Mouse (Mus musculus) left cerebral cortex, postnatal 25 days (tissue): ENCODE results near the gene Hspa2. TPM values are rescaled to one million over a fixed set of nuclear protein-coding genes. Genes with fewer than 3 reads are reported as not detected.
"Not testable (repeated sequence)": the region's sequence is repeated elsewhere in the genome, so short reads cannot be mapped to it uniquely, and the experiment has no call there.

Experiments used
- DNase-seq, 2 experiments: peaks; one replicate each; pipeline ENCODE4 v3.0.0; 2022; ENCODE audit warnings: low spot score in 2 of 2, mixed read lengths in 1 of 2
- intact Hi-C: fragments of 180-260 bp; cut with DNase I; formaldehyde crosslinking; loops from one replicate; pipeline ENCODE4 v1.15.1; 2025
- total RNA-seq, 2 experiments: library from RNA; stranded (reverse); gene quantifications; 2 replicates each; pipeline ENCODE4 v1.2.3; 2021

Gene Hspa2
- total RNA-seq, 2 experiments from 2014 or later, result 61.3 to 67.4 TPM

DNA sequence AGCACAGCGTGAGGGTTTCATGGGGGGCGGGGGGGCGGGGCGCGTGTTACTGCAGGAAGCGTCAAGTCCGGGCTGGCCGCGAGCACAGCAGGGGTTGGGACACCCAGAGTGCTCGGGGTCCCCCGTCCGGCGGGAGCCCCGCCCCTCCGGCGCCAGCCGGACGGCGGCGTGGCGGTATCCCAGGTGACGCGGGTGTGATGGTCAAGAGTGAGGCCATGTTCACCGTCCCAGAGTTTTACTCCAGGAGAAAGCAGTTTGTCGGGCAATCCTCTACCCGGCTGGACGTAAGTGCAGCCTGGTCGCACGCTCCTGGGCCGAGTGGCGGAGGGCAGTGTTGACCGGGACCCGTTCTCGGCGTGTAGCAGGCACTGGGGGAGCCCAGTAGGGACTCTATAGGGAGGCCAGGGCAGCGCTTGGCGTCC is 13.5 kb downstream of the Hspa2 start, which contains the start of gene Ppp1r36:
Gene Ppp1r36, plus strand, starts transcription at position 106 of the 422 bp plus-strand sequence.
- DNase-seq, result no peak

DNA sequence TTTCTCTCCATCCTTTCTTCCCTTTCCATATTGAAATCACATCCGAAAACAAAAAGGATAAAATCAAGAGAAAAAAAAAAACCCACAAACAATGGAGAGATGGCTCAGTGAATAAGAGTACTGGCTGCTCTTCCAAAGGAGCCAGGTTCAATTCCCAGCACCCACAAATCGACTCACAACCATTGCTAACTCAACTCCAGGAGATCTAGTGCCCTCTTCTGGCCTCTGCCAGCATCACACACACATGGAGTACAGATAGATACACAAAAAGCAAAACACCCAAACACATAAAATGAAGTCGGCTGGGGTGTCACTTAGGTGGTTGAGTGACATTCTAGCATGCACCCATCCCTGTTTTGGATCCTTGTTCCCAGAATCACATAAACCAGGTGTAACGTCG is 14.4 kb downstream of the Hspa2 start:
- intact Hi-C loops, result no loop called here
- DNase-seq, result no peak

More for the DNA sequence above, 13.5 kb downstream of the Hspa2 start, which contains the start of gene Ppp1r36:
- intact Hi-C loops, result no loop called here

- intact Hi-C loops, result no loop called here
- DNase-seq, result no peak
Measured at GRCm38 (mm10) chr12:76425256-76425655, 21.3 kb downstream of the Hspa2 start.

DNA sequence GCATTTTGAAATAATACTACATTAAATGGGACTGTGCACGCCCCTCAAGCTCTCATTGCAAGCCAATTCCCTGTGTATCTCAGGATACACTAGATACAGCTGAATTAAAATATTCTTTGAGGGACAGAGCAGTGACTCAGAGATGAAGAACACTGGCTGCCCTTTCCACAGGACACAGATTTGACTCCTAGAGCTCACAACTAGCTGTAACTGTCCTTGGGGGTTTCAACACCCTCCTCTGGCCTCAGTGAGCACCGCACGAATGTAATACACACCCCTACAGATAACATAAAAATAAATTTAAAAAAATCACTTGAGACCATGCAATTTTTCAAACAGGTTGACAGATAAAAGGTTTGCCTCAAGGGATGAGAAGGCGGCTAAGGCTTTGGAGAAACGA is 23.6 kb downstream of the Hspa2 start:
- intact Hi-C loops, result no loop called here

GRCm38 (mm10) chr12:76430879-76431406 is 27.0 kb downstream of the Hspa2 start:
- intact Hi-C loops, result no loop called here
- DNase-seq, result peak; percentile 26 to 28

More for the DNA sequence above, 23.6 kb downstream of the Hspa2 start:
- no peak for DNase-seq

GRCm38 (mm10) chr12:76431431-76431830 is 27.5 kb downstream of the Hspa2 start:
- intact Hi-C loops, result no loop called here
- DNase-seq, result no peak

- intact Hi-C loops, result no loop called here
- no peak for DNase-seq
Measured at GRCm38 (mm10) chr12:76434111-76434510, 30.1 kb downstream of the Hspa2 start.

DNA sequence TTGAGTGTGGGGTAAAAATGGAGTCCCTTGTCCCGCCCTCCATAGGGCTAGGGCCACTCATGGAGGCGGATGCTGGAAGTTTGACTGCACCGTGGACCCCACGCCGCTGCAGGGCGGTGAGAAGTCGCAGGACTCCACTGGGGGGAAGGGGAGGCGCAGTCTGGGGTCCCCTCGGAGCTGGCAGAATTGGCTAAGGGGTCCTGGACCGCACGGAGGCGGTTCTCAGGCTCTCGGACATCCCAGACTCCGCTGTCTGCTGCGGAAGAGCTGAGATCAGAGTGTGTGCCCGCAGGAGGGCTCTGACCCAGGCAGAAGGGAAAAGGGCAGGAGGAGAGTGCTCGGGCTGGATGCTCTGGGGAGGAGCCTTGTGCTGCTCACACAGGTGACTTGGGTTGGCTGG is 31.1 kb downstream of the Hspa2 start:
- intact Hi-C loops, result no loop called here
- no peak for DNase-seq

DNA sequence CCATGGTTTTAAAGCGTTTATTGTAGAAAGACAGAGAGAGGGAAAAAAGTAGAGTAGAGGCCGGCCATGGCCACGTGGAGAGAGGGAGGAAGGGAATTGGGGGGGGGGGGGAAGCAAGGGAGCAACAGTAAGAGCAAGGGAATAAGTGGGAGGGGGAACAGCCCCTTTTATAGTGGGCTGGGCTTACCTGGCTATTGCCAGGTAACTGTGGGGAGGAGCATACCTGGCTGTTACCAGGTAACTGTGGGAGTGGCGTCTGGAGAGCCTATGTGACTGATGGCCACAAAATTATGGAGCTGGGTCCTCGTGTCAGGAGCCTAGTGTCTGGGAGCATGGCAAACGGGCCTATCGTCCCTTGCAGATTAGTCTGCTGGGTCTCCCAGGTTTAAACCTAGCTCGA is 31.6 kb downstream of the Hspa2 start:
- intact Hi-C loops, result no loop called here
- DNase-seq, result no peak

DNA sequence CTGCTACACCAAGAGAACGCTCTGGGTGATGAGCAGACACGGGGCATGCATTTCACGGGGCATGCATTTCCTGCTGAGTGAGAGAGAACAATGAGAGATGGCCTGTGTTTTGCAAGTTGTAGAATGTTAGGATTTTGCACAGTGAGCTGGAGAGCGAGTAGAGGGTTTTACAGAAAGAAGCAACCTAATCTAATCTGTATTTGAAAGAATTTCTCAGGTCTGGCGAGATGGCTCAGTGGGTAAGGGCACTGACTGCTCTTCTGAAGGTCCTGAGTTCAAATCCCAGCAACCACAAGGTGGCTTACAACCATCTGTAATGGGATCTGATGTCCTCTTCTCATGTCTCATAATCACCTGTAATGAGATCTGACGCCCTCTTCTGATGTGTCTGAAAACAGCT is 39.5 kb downstream of the Hspa2 start:
- DNase-seq, intact Hi-C loops: not testable (repeated sequence)

GRCm38 (mm10) chr12:76444359-76444772 is 40.4 kb downstream of the Hspa2 start:
- intact Hi-C loops, result no loop called here
- DNase-seq, result no peak

DNA sequence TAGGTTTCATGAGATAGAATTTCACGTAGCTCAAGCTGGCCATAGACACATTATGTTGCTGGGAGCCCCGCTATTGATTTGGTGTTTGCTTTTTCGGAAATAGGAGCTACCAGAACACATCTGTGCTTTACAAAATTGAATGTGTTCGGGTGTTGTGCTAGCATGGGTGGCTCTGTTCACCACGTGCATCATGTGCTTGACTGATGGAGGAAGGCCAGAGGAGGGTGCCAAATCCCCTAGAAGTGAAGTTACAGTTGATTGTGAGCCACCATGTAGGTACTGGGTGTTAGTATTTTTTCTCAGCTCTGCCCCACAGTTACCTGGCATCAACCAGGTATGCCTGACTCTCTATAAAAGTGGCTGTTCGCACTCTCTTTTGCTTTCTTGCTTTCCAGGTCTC is 40.9 kb downstream of the Hspa2 start:
- DNase-seq, result no peak
- intact Hi-C loops, result no loop called here

GRCm38 (mm10) chr12:76446201-76446600 is 42.2 kb downstream of the Hspa2 start:
- intact Hi-C loops, result no loop called here
- no peak for DNase-seq

GRCm38 (mm10) chr12:76448127-76448526 is 44.2 kb downstream of the Hspa2 start:
- intact Hi-C loops, result no loop called here

GRCm38 (mm10) chr12:76452203-76452602 is 48.2 kb downstream of the Hspa2 start:
- no peak for DNase-seq
- intact Hi-C loops, result no loop called here

More at GRCm38 (mm10) chr12:76448127-76448526, 44.2 kb downstream of the Hspa2 start:
- DNase-seq, result no peak

Other genes starting within 250 kb of the Hspa2 start
- under 1 TPM; 0.21 to 0.23 TPM for gene Esr2, start 226.9 kb upstream of the Hspa2 start, total RNA-seq
- gene Tex21, start 157.4 kb upstream of the Hspa2 start, total RNA-seq, result not detected
- gene Mthfd1, start 148.9 kb upstream of the Hspa2 start, total RNA-seq, result 10 to 100 TPM; 34.4 to 36.1 TPM
- gene Akap5, start 79.3 kb upstream of the Hspa2 start, total RNA-seq, result 100 to 1,000 TPM in 1 of 2 experiments, 10 to 100 TPM in 1; 95.4 to 108 TPM
- gene Zbtb25, start 34.6 kb upstream of the Hspa2 start, total RNA-seq, result 10 to 100 TPM; 19.4 to 20.5 TPM
- gene Zbtb1, start 33.9 kb upstream of the Hspa2 start, total RNA-seq, result 1 to 10 TPM; 5.3 to 5.4 TPM
- 1 to 10 TPM in 1 of 2 experiments, under 1 TPM in 1; 0.39 to 1.3 TPM for gene Ppp1r36, start 13.4 kb downstream of the Hspa2 start, total RNA-seq
- gene Plekhg3, start 126.7 kb downstream of the Hspa2 start, total RNA-seq, result 10 to 100 TPM; 11.4 to 11.9 TPM